Mouse (Mus musculus): ENCODE data around the gene Zmiz2. TPM values are rescaled to one million over a fixed set of nuclear protein-coding genes. Genes with fewer than 3 reads are reported as not detected.
A peak's percentile ranks its signal among the peaks of the same experiment; 100 is the strongest.
"Not testable (repeated sequence)": the region's sequence is repeated elsewhere in the genome, so short reads cannot be mapped to it uniquely, and the experiment has no call there.

Zmiz2 gene
- polyA plus RNA-seq (2015; fragmentation: Nextera tagmentation; extraction: Ambion mirVana) = 32.9 and 33.6 TPM in 2 replicates

DNA sequence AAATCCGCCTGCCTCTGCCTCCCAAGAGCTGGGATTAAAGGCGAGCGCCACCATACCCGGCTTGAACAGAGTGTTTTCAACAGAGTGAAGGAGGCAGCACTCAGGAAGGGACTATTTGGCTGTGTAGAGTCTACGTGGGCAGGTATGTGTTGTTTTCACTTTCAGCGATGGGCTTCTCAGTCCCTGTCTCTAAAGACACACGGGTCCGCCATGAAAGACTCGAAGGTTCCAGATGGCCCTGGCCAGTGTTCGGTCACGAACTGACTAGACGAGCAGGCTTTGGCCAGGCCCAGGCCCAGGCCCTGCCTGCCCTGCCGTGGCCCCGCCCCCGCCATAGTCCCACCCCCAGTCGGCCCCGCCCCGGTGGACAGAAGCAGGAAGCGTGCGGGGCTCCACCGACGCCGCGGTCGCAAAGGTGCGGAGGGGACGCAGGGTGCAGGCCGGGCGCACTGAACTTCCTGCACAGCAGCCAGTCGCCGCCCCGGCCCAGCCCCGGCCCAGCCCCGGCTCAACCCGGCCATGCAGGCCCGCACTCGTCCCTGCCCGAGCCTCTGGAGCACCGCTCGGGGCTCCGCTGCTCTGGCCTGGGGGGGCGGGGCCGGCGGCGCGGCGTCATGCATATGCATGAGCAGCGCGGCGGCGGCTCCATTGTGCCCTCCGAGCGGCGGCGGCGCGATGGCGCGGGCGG is at the start of gene Zmiz2:
TSS of gene Zmiz2 (plus strand) at position 349 of the 688 bp plus-strand sequence.
- peak within 1 kb of the TSS; percentile 95 for H3K27ac ChIP-seq
- peak within 1 kb of the TSS; percentile 96 for H3K4me3 ChIP-seq (replicated peaks)
- WGBS = 11% methylated on average over 37 of the region's 60 CpGs
- H3K36me3 ChIP-seq = peaks cover 22% of the 10 kb centered on the region
- H3K27me3 ChIP-seq = no peaks in the 10 kb centered on the region
- peaks cover 24% of the 10 kb centered on the region for H3K4me1 ChIP-seq (replicated peaks)
- H3K9ac ChIP-seq (replicated peaks) = peak within 1 kb of the TSS; percentile 97
- peak; percentile 98 for ATAC-seq
- H3K4me2 ChIP-seq (replicated peaks) = peak within 1 kb of the TSS; percentile 82
- H3K9me3 ChIP-seq = no peaks in the 10 kb centered on the region

DNA sequence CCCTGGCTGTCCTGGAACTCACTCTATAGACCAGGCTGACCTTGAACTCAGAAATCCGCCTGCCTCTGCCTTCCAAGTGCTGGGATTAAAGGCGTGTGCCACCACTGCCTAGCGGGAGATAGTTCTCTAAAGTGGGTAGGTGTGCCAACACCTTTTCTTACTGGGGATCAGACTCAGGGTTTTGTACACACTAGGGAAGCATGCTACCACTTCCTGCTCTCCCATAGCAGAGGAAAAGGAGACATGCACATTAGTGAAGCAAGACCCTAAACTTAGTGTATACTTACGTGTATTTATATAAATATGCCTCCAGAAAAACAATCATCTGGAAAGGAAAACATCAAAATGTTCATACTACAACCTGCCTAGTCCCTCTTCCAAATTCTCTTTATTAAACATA is 42.9 kb upstream of the Zmiz2 start:
- no peaks in the 10 kb centered on the region for H3K9me3 ChIP-seq
- 95% methylated on average over 4 of the region's 4 CpGs for WGBS
- no peak overlapping the region for H3K27ac ChIP-seq
- no peaks in the 10 kb centered on the region for H3K27me3 ChIP-seq
- peaks cover 85% of the 10 kb centered on the region for H3K36me3 ChIP-seq
- no peak overlapping the region for H3K4me2 ChIP-seq (replicated peaks)
- H3K9ac ChIP-seq (replicated peaks) = no peak overlapping the region
- H3K4me3 ChIP-seq (replicated peaks) = no peak overlapping the region
- no peaks in the 10 kb centered on the region for H3K4me1 ChIP-seq (replicated peaks)
- ATAC-seq = no peak

DNA sequence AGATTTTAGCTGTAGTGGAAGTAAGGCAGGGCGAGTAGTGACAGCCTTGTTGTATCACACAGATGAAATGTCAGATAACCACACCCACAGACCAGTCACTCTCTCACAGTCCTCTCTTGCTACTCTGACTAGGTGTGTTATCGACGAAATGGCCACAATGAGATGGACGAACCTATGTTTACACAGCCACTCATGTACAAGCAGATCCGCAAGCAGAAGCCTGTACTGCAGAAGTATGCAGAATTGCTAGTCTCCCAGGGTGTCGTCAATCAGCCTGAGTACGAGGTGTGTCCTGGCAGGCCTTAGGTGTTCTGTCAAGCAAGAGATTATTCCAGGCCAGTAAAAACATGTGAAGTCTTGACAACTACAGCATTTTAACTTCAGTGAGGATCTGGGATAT is 41.9 kb upstream of the Zmiz2 start:
- H3K4me3 ChIP-seq (replicated peaks) = no peak overlapping the region
- H3K4me1 ChIP-seq (replicated peaks) = no peaks in the 10 kb centered on the region
- no peak overlapping the region for H3K4me2 ChIP-seq (replicated peaks)
- no peak overlapping the region for H3K27ac ChIP-seq
- no peaks in the 10 kb centered on the region for H3K9me3 ChIP-seq
- peaks cover 81% of the 10 kb centered on the region for H3K36me3 ChIP-seq
- H3K9ac ChIP-seq (replicated peaks) = no peak overlapping the region
- 98% methylated on average over 7 of the region's 7 CpGs for WGBS
- no peaks in the 10 kb centered on the region for H3K27me3 ChIP-seq
- no peak for ATAC-seq

DNA sequence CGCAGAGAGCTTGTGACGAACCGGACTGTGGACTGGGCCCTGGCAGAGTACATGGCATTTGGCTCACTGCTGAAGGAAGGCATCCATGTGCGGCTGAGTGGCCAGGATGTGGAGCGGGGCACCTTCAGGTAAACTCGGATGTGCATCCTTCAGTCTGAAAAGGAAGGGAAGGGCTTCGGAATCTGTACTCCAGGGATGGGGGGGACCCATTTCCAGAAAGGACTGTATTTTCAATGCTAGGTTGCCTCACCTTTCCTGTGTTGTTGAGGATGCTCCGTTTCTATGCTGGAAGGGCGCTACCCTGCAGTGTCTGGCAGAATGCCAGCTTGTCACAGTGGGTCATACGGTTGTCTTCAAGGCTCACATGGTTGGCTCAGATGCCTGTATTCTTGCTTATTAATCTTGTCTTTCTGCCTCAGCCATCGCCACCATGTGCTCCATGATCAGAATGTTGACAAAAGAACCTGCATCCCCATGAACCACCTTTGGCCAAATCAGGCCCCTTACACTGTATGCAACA is 40.1 kb upstream of the Zmiz2 start:
- Histone ChIP-seq H3K27ac (no peak overlapping the region), H3K27me3 (no peaks in the 10 kb centered on the region), H3K9ac (replicated peaks) (no peak overlapping the region), H3K9me3 (no peaks in the 10 kb centered on the region), H3K4me2 (replicated peaks) (no peak overlapping the region), H3K4me3 (replicated peaks) (no peak overlapping the region), H3K4me1 (replicated peaks) (no peaks in the 10 kb centered on the region), H3K36me3 (peaks cover 84% of the 10 kb centered on the region)
- WGBS = 92% methylated on average over 11 of the region's 11 CpGs
- ATAC-seq = no peak

DNA sequence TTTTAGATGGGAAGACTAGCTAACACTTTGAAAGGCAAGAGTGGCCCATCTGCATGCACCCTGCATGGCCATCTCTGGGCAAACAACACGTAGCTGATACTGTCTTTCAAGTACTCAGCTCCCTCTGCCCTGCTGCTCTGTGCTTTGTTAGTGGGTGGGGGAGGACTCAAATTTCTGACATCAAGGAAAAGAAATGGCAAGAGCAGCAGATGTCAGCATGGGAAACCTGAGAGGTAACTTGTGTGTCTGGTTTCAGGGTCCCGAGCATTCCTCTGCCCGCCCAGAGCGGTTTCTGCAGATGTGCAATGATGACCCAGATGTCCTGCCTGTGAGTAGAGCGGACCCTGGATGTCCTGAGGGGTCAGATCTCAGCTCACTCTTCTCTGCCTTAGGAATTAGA is 39.3 kb upstream of the Zmiz2 start:
- no peak overlapping the region for H3K4me3 ChIP-seq (replicated peaks)
- WGBS = 97% methylated on average over 5 of the region's 5 CpGs
- no peak overlapping the region for H3K4me2 ChIP-seq (replicated peaks)
- H3K9me3 ChIP-seq = no peaks in the 10 kb centered on the region
- H3K27ac ChIP-seq = no peak overlapping the region
- no peaks in the 10 kb centered on the region for H3K4me1 ChIP-seq (replicated peaks)
- peaks cover 85% of the 10 kb centered on the region for H3K36me3 ChIP-seq
- H3K27me3 ChIP-seq = no peaks in the 10 kb centered on the region
- no peak overlapping the region for H3K9ac ChIP-seq (replicated peaks)
- ATAC-seq = no peak

DNA sequence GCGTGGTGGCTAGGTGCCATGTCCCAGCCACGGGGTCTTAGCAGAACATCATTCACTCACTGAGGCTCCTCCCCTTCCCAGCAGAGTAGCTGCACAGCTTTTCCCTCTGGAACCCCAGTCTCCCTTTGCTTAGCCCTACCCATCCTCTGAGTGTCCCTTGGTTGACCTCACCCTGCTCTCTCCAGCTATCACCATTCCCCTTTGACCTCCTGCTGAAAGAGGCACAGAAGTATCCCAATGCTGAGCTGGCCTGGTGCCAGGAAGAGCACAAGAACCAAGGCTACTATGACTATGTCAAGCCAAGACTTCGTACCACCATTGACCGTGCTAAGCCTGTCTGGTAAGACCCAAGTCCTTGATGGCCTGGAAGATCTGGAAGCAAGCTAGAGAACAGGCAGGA is 33.8 kb upstream of the Zmiz2 start:
- H3K4me2 ChIP-seq (replicated peaks) = no peak overlapping the region
- H3K9ac ChIP-seq (replicated peaks) = no peak overlapping the region
- H3K4me3 ChIP-seq (replicated peaks) = no peak overlapping the region
- peaks cover 68% of the 10 kb centered on the region for H3K36me3 ChIP-seq
- 96% methylated on average over 4 of the region's 4 CpGs for WGBS
- H3K27me3 ChIP-seq = no peaks in the 10 kb centered on the region
- H3K9me3 ChIP-seq = no peaks in the 10 kb centered on the region
- H3K4me1 ChIP-seq (replicated peaks) = no peaks in the 10 kb centered on the region
- no peak for ATAC-seq
- H3K27ac ChIP-seq = no peak overlapping the region

DNA sequence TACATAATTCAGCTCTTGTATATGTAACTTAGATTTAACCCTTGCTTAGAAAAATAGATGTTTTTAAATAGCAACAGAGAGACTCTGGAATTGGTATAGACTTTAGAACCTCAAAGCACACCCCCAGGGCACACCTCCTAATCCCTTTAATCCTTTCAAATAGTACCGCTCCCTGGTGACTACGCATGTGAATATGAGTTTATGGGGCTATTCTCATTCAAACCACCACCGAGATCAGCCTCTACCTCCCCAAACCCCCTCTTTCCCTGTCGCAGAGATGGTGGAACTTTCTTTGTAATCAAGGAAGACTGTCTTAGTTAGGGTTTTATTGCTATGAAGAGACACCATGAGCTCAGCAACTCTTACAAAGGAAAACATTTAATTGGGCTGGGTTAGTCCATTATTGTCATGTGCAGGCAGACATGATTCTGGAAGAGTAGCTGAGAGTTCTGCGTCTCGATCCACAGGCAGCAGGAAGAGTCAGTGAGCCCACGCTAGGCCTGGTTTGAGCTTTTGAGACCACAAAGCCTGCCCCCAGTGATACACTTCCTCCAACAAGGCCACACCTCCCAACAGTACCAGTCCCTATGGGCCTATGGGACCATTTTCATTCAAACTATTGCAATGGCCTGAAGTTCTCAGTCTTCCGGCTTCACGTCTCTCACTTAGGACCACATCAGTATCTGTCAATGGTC is 24.1 kb upstream of the Zmiz2 start:
- no peaks in the 10 kb centered on the region for H3K4me1 ChIP-seq (replicated peaks)
- no peak for ATAC-seq
- H3K9me3 ChIP-seq = no peaks in the 10 kb centered on the region
- 67% methylated on average over 9 of the region's 9 CpGs for WGBS
- H3K27ac ChIP-seq = no peak overlapping the region
- no peaks in the 10 kb centered on the region for H3K36me3 ChIP-seq
- no peak overlapping the region for H3K4me2 ChIP-seq (replicated peaks)
- H3K27me3 ChIP-seq = no peaks in the 10 kb centered on the region
- no peak overlapping the region for H3K4me3 ChIP-seq (replicated peaks)
- no peak overlapping the region for H3K9ac ChIP-seq (replicated peaks)

DNA sequence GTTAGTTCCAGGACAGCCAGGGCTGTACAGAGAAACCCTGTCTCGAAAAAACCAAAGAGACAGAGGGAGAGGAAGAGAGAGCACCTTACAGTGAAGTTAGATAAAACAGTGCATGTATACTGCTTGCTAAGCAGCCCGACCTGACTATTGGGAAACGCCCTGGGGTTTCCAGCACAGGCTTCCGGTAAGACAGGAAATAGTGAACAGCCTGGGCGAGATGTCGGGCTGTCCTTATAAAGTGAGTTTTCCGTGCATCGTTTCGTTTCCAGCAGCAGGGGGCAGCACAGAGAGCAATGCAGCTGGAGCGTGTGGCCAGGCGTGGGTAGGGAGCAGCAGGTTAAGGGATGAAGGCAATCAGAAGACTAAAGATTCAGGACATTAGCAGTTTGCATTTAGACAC is 23.0 kb upstream of the Zmiz2 start:
- no peak overlapping the region for H3K4me3 ChIP-seq (replicated peaks)
- H3K4me2 ChIP-seq (replicated peaks) = no peak overlapping the region
- no peaks in the 10 kb centered on the region for H3K9me3 ChIP-seq
- WGBS = 25% methylated on average over 11 of the region's 11 CpGs
- no peaks in the 10 kb centered on the region for H3K27me3 ChIP-seq
- H3K9ac ChIP-seq (replicated peaks) = no peak overlapping the region
- ATAC-seq = peak; percentile 58
- no peaks in the 10 kb centered on the region for H3K4me1 ChIP-seq (replicated peaks)
- no peaks in the 10 kb centered on the region for H3K36me3 ChIP-seq
- H3K27ac ChIP-seq = no peak overlapping the region

DNA sequence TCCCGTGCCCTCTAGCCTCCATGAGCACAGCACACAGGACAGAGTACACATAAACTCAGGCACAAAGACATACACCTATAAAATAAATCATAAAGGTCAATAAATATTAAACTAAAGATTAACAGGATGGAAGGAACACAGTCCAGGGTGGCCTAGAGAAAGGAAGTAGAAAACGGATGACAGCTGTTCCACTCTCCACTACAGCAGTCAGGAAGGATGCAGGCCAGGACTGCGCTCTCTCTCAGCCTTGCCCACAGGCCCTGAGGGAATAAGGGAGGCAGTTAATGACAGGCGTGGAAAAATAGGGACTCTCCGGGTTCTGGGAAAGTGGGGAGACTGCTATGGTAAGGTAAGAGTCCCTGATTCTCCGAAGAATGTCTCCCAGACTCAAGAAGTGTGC is 22.4 kb upstream of the Zmiz2 start:
- Histone ChIP-seq H3K9ac (replicated peaks) (no peak overlapping the region), H3K4me3 (replicated peaks) (no peak overlapping the region), H3K4me2 (replicated peaks) (no peak overlapping the region), H3K36me3 (no peaks in the 10 kb centered on the region), H3K4me1 (replicated peaks) (no peaks in the 10 kb centered on the region), H3K27ac (no peak overlapping the region), H3K9me3 (no peaks in the 10 kb centered on the region), H3K27me3 (no peaks in the 10 kb centered on the region)
- 86% methylated on average over 6 of the region's 6 CpGs for WGBS
- 0 out of 2 replicates have a peak, but pooled peaks have one; percentile 11 for ATAC-seq

DNA sequence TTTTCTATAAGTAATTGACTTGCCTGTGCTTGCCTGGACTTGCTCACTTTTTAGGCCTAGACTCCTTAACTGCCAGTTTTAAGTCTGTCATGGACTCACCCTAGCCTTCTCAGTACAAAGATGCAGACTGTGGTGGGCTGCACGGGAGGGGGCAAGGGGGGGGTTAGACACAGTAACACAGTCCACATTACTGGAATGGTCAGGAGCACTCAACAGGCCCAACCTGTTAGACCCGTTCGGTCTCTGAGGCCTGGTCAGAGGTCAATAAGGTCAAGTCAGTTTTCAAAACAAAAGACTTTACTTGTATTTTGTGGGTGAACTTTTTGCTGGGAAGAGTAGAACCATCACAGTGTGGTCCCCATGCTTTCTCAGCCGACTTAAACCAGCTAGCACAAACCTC is 21.7 kb upstream of the Zmiz2 start:
- H3K4me3 ChIP-seq (replicated peaks) = no peak overlapping the region
- no peak overlapping the region for H3K27ac ChIP-seq
- no peaks in the 10 kb centered on the region for H3K27me3 ChIP-seq
- no peak overlapping the region for H3K4me2 ChIP-seq (replicated peaks)
- ATAC-seq = no peak
- no peak overlapping the region for H3K9ac ChIP-seq (replicated peaks)
- WGBS = 81% methylated on average over 4 of the region's 4 CpGs
- no peaks in the 10 kb centered on the region for H3K9me3 ChIP-seq
- no peaks in the 10 kb centered on the region for H3K4me1 ChIP-seq (replicated peaks)
- H3K36me3 ChIP-seq = no peaks in the 10 kb centered on the region

DNA sequence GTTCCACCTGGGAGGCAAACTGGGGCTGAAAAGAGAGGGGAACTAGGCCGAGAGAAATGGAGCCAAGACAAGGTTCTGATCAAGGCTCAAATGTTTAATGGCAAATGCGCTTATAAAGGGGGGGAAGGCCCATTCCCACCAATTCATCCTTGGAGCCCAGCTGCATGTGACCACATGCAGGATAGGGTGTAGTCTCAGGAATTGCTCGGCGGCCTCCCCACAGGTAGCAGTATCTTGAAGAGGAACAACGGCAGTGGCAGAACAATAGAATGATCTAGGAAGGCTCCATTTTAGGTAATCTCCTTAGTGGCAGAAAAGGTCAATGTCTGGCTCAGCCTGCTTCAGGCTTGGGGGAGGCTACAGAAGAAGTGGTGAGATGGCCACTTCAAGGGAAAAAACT is 20.9 kb upstream of the Zmiz2 start:
- H3K36me3 ChIP-seq; H3K9ac ChIP-seq (replicated peaks): not testable (repeated sequence)
- 70% methylated on average over 5 of the region's 5 CpGs for WGBS

DNA sequence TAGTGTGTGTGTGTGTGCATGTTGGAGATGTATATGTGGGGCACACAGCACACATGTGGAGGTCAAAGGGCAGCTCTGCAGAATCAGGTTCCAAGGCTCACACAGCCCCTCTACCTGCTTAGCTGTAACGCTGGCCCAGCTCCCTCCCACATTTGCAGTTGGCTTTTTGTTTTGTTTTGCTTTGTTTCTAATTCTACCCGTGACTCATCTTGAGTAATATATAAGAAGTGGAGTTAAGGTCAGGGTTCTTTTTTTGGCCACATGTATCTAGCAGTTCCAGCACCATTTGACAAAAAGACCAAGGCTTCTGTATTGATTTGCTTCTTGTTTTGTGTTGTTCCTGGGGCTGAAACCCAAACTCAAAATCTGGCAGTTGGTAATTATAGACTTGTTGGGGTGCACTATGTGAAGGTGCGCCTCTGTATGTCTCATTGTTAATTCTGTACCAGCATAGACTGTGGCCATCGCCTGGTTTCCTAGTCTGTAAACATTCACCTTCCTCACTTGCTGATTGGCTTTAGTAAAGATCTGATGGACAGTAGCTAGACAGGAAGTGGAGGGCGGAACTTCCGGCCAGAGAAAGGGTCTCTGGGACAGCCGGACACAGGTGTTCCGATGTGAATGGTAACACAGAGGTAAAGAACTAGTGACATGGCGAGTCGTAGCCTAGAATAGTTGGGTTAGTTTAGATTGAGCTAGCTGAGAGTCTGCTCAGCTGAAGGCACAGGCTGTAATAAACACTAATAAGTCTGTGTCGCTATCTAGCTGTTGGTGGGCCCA is 17.3 kb upstream of the Zmiz2 start:
- no peak for ATAC-seq
- no peak overlapping the region for H3K4me3 ChIP-seq (replicated peaks)
- no peaks in the 10 kb centered on the region for H3K9me3 ChIP-seq
- no peaks in the 10 kb centered on the region for H3K4me1 ChIP-seq (replicated peaks)
- H3K4me2 ChIP-seq (replicated peaks) = no peak overlapping the region
- H3K27me3 ChIP-seq = no peaks in the 10 kb centered on the region
- no peak overlapping the region for H3K27ac ChIP-seq
- H3K9ac ChIP-seq (replicated peaks) = no peak overlapping the region
- no peaks in the 10 kb centered on the region for H3K36me3 ChIP-seq
- WGBS = 85% methylated on average over 11 of the region's 11 CpGs

More for the DNA sequence above, 20.9 kb upstream of the Zmiz2 start:
- not testable (repeated sequence) for H3K4me3 ChIP-seq (replicated peaks); H3K4me2 ChIP-seq (replicated peaks); H3K9me3 ChIP-seq; H3K4me1 ChIP-seq (replicated peaks); ATAC-seq; H3K27ac ChIP-seq; H3K27me3 ChIP-seq

Measured in midbrain, embryonic 13.5 days (tissue).